Mouse (Mus musculus): ENCODE results near the gene Etfdh.

DNA sequence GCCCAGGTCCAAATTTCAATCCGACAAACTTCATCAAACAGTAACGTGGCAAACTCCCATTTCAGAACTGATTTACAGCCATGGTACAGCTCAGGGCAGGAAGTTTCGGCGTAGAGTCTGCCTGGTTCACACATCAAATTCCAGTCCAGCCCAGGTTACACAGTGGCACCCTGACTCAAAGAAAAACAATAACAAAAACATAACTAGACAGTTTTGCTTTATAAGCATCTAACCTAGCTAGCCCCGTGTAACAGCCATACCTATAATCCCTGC lies 69.6 kb downstream of the Etfdh start:
- TF ChIP-seq FLI1 (IDR thresholded peaks at IDR 0.05; ENCODE audit: low read length) (no peak), GATA1 (IDR thresholded peaks at IDR 0.05; ENCODE audit: borderline replicate concordance, low read length) (no peak)

Measured in megakaryocyte, embryonic 14.5 days (primary cell).